Comparison of ENCODE assay signal across 8 mouse cellular contexts in genomic region chr5:135089653-135090052, GRCm38 (mm10). TPM values are rescaled to one million over a fixed set of nuclear protein-coding genes. Genes with fewer than 3 reads are reported as not detected.
DNase-seq lines count a peak whose midpoint lies in the region; ATAC-seq and TF ChIP-seq lines count a peak whose summit lies in the region.

Gene Mlxipl, plus strand, starts transcription at chr5:135089890.

- H3K4me3 ChIP-seq in heart, embryonic 12.5 days: peak within 1 kb of the TSS; percentile 9
- peak within 1 kb of the TSS; percentile 56 for H3K4me3 ChIP-seq in small intestine, adult 2 months (ENCODE audit: low read depth, low read length)

- 0 out of 2 replicates have a peak, but pooled peaks cover 2% of the 10 kb centered on the region for H3K4me1 ChIP-seq in heart, embryonic 12.5 days (replicated peaks)
- H3K4me1 ChIP-seq in small intestine, adult 2 months (ENCODE audit: control insufficient read depth, insufficient read depth, insufficient read length, low read length): peaks cover 11% of the 10 kb centered on the region

- TF ChIP-seq POLR2A in small intestine, adult 2 months (IDR thresholded peaks at IDR 0.05; ENCODE audit: low read depth, low read length): peak; percentile 29; the same call in 1 of the 2 replicates

- H3K9me3 ChIP-seq in heart, embryonic 12.5 days (replicated peaks): no peaks in the 10 kb centered on the region

- peak; percentile 57 for DNase-seq in ZHBTc4 (ENCODE audit: low read depth, low spot score)
- peak; percentile 49 for DNase-seq in embryo, embryonic 11 days
- DNase-seq in kidney, postnatal 14 days: peak; percentile 84
- no peak for DNase-seq in right cerebral cortex, postnatal 14 days
- no peak for DNase-seq in right cerebral cortex, adult 18-20 months

- H3K27ac ChIP-seq in heart, embryonic 12.5 days (ENCODE audit: poor library complexity, severe bottlenecking): no peak within 1 kb of the TSS
- H3K27ac ChIP-seq in small intestine, adult 2 months (ENCODE audit: insufficient read depth, low read depth, low read length): peak within 1 kb of the TSS; percentile 5; the same call in 1 of the 2 replicates

- 0 out of 2 replicates have a peak within 1 kb of the TSS, but pooled peaks have one; percentile 4 for H3K9ac ChIP-seq in heart, embryonic 12.5 days

- peaks cover 80% of the 10 kb centered on the region for H3K27me3 ChIP-seq in heart, embryonic 12.5 days (replicated peaks)
- H3K27me3 ChIP-seq in small intestine, adult 2 months (ENCODE audit: control insufficient read depth, insufficient read depth, low read length): no peaks in the 10 kb centered on the region; the same call in 1 of the 2 replicates

- H3K36me3 ChIP-seq in heart, embryonic 12.5 days: no peaks in the 10 kb centered on the region
- no peaks in the 10 kb centered on the region for H3K36me3 ChIP-seq in small intestine, adult 2 months (ENCODE audit: control insufficient read depth, insufficient read depth, low read length)

- ATAC-seq in heart, embryonic 12.5 days (ENCODE audit: insufficient number of reproducible peaks, low FRiP score): no peak
- ATAC-seq in CD4-positive, CD25-positive, alpha-beta regulatory T cell, adult 4 months: no peak

- peak within 1 kb of the TSS; percentile 35 for H3K4me2 ChIP-seq in heart, embryonic 12.5 days

- 0 out of 2 replicates have a peak, but pooled peaks have one; percentile 23 for TF ChIP-seq CTCF in small intestine, adult 2 months (IDR thresholded peaks at IDR 0.05; ENCODE audit: extremely low read depth, insufficient read length, insufficient replicate concordance, low read depth, low read length)

- 3% methylated on average over 39 of the region's 39 CpGs for WGBS in heart, embryonic 12.5 days
- whole genome bisulfite sequencing in small intestine, adult 2 months: 2% methylated on average over 39 of the region's 39 CpGs

RNA-seq across cellular contexts. Expression of gene Mlxipl, which starts in this region (rescaled TPM):
- polyA plus RNA-seq in heart, embryonic 12.5 days (2016; fragmentation: Nextera tagmentation; extraction: Ambion mirVana): 0.59 and 1.0 TPM in 2 replicates
- 190 and 304 TPM in 2 replicates for polyA plus RNA-seq in small intestine, adult 2 months (2012; rRNA removed)
- polyA plus RNA-seq in CD4-positive, CD25-positive, alpha-beta regulatory T cell, adult 4 months (2017; shearing (Covaris generic)): under 1 TPM in 1 of 2 experiments, not detected in 1; 0.13 TPM

Comparison
In these comparisons a context has a peak if more than half of its experiments do, and no peak if none do; other contexts are left out.
1. RNA of gene Mlxipl (polyA plus RNA-seq): 190 to 304 TPM in small intestine, adult 2 months; 0.59 to 1.0 TPM in heart, embryonic 12.5 days and 0.13 TPM in CD4-positive, CD25-positive, alpha-beta regulatory T cell, adult 4 months; every median in the first group is over 10 times any median in the second.
2. DNase-seq: peak in ZHBTc4 (single experiment), embryo, embryonic 11 days (single experiment) and kidney, postnatal 14 days (single experiment); none in right cerebral cortex, postnatal 14 days (single experiment) and right cerebral cortex, adult 18-20 months (single experiment).